8 mouse cellular contexts compared by ENCODE assay signal in genomic region chr1:178320723-178321590, GRCm38 (mm10). TPM values are rescaled to one million over a fixed set of nuclear protein-coding genes. Genes with fewer than 3 reads are reported as not detected.
DNase-seq lines count a peak whose midpoint lies in the region; ATAC-seq and TF ChIP-seq lines count a peak whose summit lies in the region.

No protein-coding gene starts in this region.

- TF ChIP-seq CTCF in bone marrow macrophage, adult 2 months (IDR thresholded peaks at IDR 0.05; ENCODE audit: low read depth, low read length), result no peak

- peaks cover 55% of the 10 kb centered on the region for H3K36me3 ChIP-seq in heart, embryonic 14.5 days (ENCODE audit: control insufficient read depth, insufficient read depth, low read length)
- peaks cover 40% of the 10 kb centered on the region for H3K36me3 ChIP-seq in hindbrain, embryonic 12.5 days
- peaks cover 54% of the 10 kb centered on the region for H3K36me3 ChIP-seq in midbrain, embryonic 14.5 days (ENCODE audit: control insufficient read depth, insufficient read depth, low read length)

- H3K4me1 ChIP-seq in heart, embryonic 14.5 days (ENCODE audit: control insufficient read depth in 2 of 2, insufficient read depth in 2 of 2, low read length in 2 of 2), result peaks cover 2 to 32% of the 10 kb centered on the region in 2 experiments; a peak in 3 of 4 replicates
- peaks cover 5% of the 10 kb centered on the region for H3K4me1 ChIP-seq in bone marrow macrophage, adult 2 months (ENCODE audit: control insufficient read depth, insufficient read depth, low read length)
- H3K4me1 ChIP-seq in hindbrain, embryonic 12.5 days, result peaks cover 21% of the 10 kb centered on the region
- peaks cover 32% of the 10 kb centered on the region for H3K4me1 ChIP-seq in midbrain, embryonic 14.5 days (ENCODE audit: control insufficient read depth, insufficient read depth, low read length)

- intact Hi-C loops in heart, postnatal 14 days (cut with DNase I), result no loop called here

- H3K27ac ChIP-seq in heart, embryonic 14.5 days (replicated peaks in 1 of 2; ENCODE audit: control insufficient read depth in 1 of 2, insufficient read depth in 1 of 2, low read depth in 2 of 2, low read length in 2 of 2), result peak overlapping the region; percentile 99 to 100
- H3K27ac ChIP-seq in bone marrow macrophage, adult 2 months (ENCODE audit: insufficient read depth, low read depth, low read length), result 0 out of 2 replicates have a peak overlapping the region, but pooled peaks have one; percentile 99
- H3K27ac ChIP-seq in hindbrain, embryonic 12.5 days, result peak overlapping the region; percentile 100
- peak overlapping the region; percentile 100 for H3K27ac ChIP-seq in midbrain, embryonic 14.5 days (replicated peaks; ENCODE audit: low read depth, low read length)

- H3K4me2 ChIP-seq in heart, embryonic 14.5 days (ENCODE audit: low read length), result peak overlapping the region; percentile 77
- H3K4me2 ChIP-seq in hindbrain, embryonic 12.5 days (replicated peaks), result peak overlapping the region; percentile 60
- H3K4me2 ChIP-seq in midbrain, embryonic 14.5 days (ENCODE audit: low read length), result peak overlapping the region; percentile 94

- no peak for ATAC-seq in heart, embryonic 14.5 days (ENCODE audit: insufficient number of reproducible peaks, insufficient read depth, low FRiP score, low read depth)
- ATAC-seq in hindbrain, embryonic 12.5 days (ENCODE audit: low FRiP score), result no peak
- no peak for ATAC-seq in midbrain, embryonic 14.5 days (ENCODE audit: low FRiP score, low TSS enrichment)

- no peaks in the 10 kb centered on the region for H3K9me3 ChIP-seq in heart, embryonic 14.5 days (ENCODE audit: control insufficient read depth, low read length)
- H3K9me3 ChIP-seq in hindbrain, embryonic 12.5 days (replicated peaks), result no peaks in the 10 kb centered on the region
- H3K9me3 ChIP-seq in midbrain, embryonic 14.5 days (ENCODE audit: control insufficient read depth, low read length), result no peaks in the 10 kb centered on the region

- H3K9ac ChIP-seq in heart, embryonic 14.5 days (ENCODE audit: low read length), result peak overlapping the region; percentile 98
- peak overlapping the region; percentile 86; the same call in 1 of the 2 replicates for H3K9ac ChIP-seq in hindbrain, embryonic 12.5 days
- H3K9ac ChIP-seq in midbrain, embryonic 14.5 days (replicated peaks; ENCODE audit: low read length), result peak overlapping the region; percentile 94

- DNase-seq in heart, postnatal 14 days, result no peak
- peak; percentile 30 for DNase-seq in midbrain, embryonic 14.5 days
- DNase-seq in frontal cortex, adult 2 months (ENCODE audit: extremely low spot score in 1 of 2, low spot score in 1 of 2), result no peak
- no peak for DNase-seq in thymus, postnatal 10 days (ENCODE audit: low spot score in 2 of 2)
- no peak for DNase-seq in urinary bladder, postnatal 36 days (ENCODE audit: low spot score in 2 of 2)

- WGBS in heart, embryonic 14.5 days, result 35% methylated on average over 5 of the region's 5 CpGs
- whole genome bisulfite sequencing in hindbrain, embryonic 12.5 days, result 50% methylated on average over 5 of the region's 5 CpGs
- WGBS in midbrain, embryonic 14.5 days, result 40% methylated on average over 5 of the region's 5 CpGs

- H3K4me3 ChIP-seq in heart, embryonic 14.5 days (ENCODE audit: control insufficient read depth in 1 of 2, insufficient read depth in 1 of 2, low read depth in 1 of 2, low read length in 2 of 2), result peak overlapping the region; percentile 62 to 68; a peak in 3 of 4 replicates
- peak overlapping the region; percentile 84 for H3K4me3 ChIP-seq in bone marrow macrophage, adult 2 months (ENCODE audit: insufficient read depth, low read length)
- peak overlapping the region; percentile 52; the same call in 1 of the 2 replicates for H3K4me3 ChIP-seq in hindbrain, embryonic 12.5 days
- peak overlapping the region; percentile 69 for H3K4me3 ChIP-seq in midbrain, embryonic 14.5 days (replicated peaks; ENCODE audit: low read depth, low read length)

- no peak for TF ChIP-seq POLR2A in bone marrow macrophage, adult 2 months (IDR thresholded peaks at IDR 0.05; ENCODE audit: borderline replicate concordance, low read depth, low read length)

- H3K27me3 ChIP-seq in heart, embryonic 14.5 days (ENCODE audit: control insufficient read depth, insufficient read depth, low read length), result no peaks in the 10 kb centered on the region
- H3K27me3 ChIP-seq in hindbrain, embryonic 12.5 days, result no peaks in the 10 kb centered on the region
- H3K27me3 ChIP-seq in midbrain, embryonic 14.5 days (ENCODE audit: control insufficient read depth, insufficient read depth, low read length), result no peaks in the 10 kb centered on the region

RNA-seq across cellular contexts. Expression of gene Cox20, which starts 2.0 kb away (rescaled TPM):
- 268 and 299 TPM in 2 replicates for polyA plus RNA-seq in heart, embryonic 14.5 days (2014; fragmentation: Nextera tagmentation; extraction: Ambion mirVana)
- total RNA-seq in heart, postnatal 14 days (2021), result 100 to 1,000 TPM; 111 to 119 TPM
- polyA plus RNA-seq in bone marrow macrophage, adult 2 months (2012; ENCODE audit: insufficient read depth, insufficient read length, missing spikeins), result 73.7 and 80.6 TPM in 2 replicates
- 145 and 152 TPM in 2 replicates for polyA plus RNA-seq in hindbrain, embryonic 12.5 days (2016; fragmentation: Nextera tagmentation; extraction: Ambion mirVana)
- 124 and 139 TPM in 2 replicates for polyA plus RNA-seq in midbrain, embryonic 14.5 days (2014; fragmentation: Nextera tagmentation; extraction: Ambion mirVana)
- 86.9 and 93.7 TPM in 2 replicates for polyA plus RNA-seq in frontal cortex, adult 2 months (2012; rRNA removed)

RNA-seq across cellular contexts. Expression of gene Hnrnpu, which starts 16.6 kb away (rescaled TPM):
- polyA plus RNA-seq in heart, embryonic 14.5 days (2014; fragmentation: Nextera tagmentation; extraction: Ambion mirVana), result 294 and 316 TPM in 2 replicates
- 100 to 1,000 TPM; 212 to 218 TPM for total RNA-seq in heart, postnatal 14 days (2021)
- polyA plus RNA-seq in bone marrow macrophage, adult 2 months (2012; ENCODE audit: insufficient read depth, insufficient read length, missing spikeins), result 534 and 556 TPM in 2 replicates
- 831 and 926 TPM in 2 replicates for polyA plus RNA-seq in hindbrain, embryonic 12.5 days (2016; fragmentation: Nextera tagmentation; extraction: Ambion mirVana)
- polyA plus RNA-seq in midbrain, embryonic 14.5 days (2014; fragmentation: Nextera tagmentation; extraction: Ambion mirVana), result 243 and 369 TPM in 2 replicates
- polyA plus RNA-seq in frontal cortex, adult 2 months (2012; rRNA removed), result 371 and 407 TPM in 2 replicates
